Mouse (Mus musculus) brain, embryonic 14.5 days (tissue): ENCODE measurements around the gene Srrd.

ENCODE experiments used
- CTCF ChIP-seq: fragments of 200-500 bp; IDR thresholded peaks from 2 replicates; pipeline ENCODE4 v1.5.1; 2012; ENCODE audit warnings: inconsistent platforms, mild to moderate bottlenecking, moderate library complexity, borderline replicate concordance; ENCODE audit not compliant: insufficient read depth, insufficient read length; ENCODE audit errors: extremely low read depth
- POLR2A ChIP-seq: fragments of 200-500 bp; IDR thresholded peaks from 2 replicates; pipeline ENCODE4 v1.6.1; 2012; ENCODE audit warnings: mild to moderate bottlenecking, inconsistent platforms, borderline replicate concordance; ENCODE audit not compliant: poor library complexity, insufficient read depth, insufficient read length, severe bottlenecking; ENCODE audit errors: extremely low read depth

- TF ChIP-seq CTCF (no peak), POLR2A (no peak)
Observed at GRCm38 (mm10) chr5:112324637-112325545, 17.9 kb downstream of the Srrd start.
